Mouse (Mus musculus): ENCODE measurements around the gene Tlcd1. TPM values are rescaled to one million over a fixed set of nuclear protein-coding genes. Genes with fewer than 3 reads are reported as not detected.
"Not testable (repeated sequence)": the region's sequence is repeated elsewhere in the genome, so short reads cannot be mapped to it uniquely, and the experiment has no call there.

The Tlcd1 gene
- 14.2 and 16.1 TPM in 2 replicates for polyA plus RNA-seq (2015; fragmentation: Nextera tagmentation; extraction: Ambion mirVana)

GRCm38 (mm10) chr11:78176402-78176862 is at the start of gene Tlcd1, which contains the start of gene Nek8:
Gene Tlcd1, plus strand, starts transcription at chr11:78176711.
Gene Nek8, minus strand, starts transcription at chr11:78176675.
- Histone ChIP-seq H3K4me1 (ENCODE audit: control insufficient read depth, insufficient read depth, low read length) (peaks cover 24% of the 10 kb centered on the region), H3K27me3 (ENCODE audit: control insufficient read depth, insufficient read depth, low read length) (no peaks in the 10 kb centered on the region), H3K36me3 (ENCODE audit: control insufficient read depth, insufficient read depth) (peaks cover 17% of the 10 kb centered on the region), H3K4me3 (ENCODE audit: low read length) (peak within 1 kb of the TSS; percentile 81), H3K9me3 (replicated peaks; ENCODE audit: control insufficient read depth, low read length) (no peaks in the 10 kb centered on the region), H3K9ac (ENCODE audit: low read length) (peak within 1 kb of the TSS; percentile 77), H3K4me2 (ENCODE audit: low read depth, low read length) (peak within 1 kb of the TSS; percentile 95), H3K27ac (ENCODE audit: low read length) (peak within 1 kb of the TSS; percentile 94)
- WGBS = 0% methylated on average over 30 of the region's 32 CpGs
- peak; percentile 60 for ATAC-seq (replicated peaks; ENCODE audit: extremely low read depth, insufficient read depth, low FRiP score)

GRCm38 (mm10) chr11:78126739-78127138 is 49.8 kb upstream of the Tlcd1 start:
- Histone ChIP-seq H3K9me3 (replicated peaks; ENCODE audit: control insufficient read depth, low read length) (no peaks in the 10 kb centered on the region), H3K27me3 (ENCODE audit: control insufficient read depth, insufficient read depth, low read length) (no peaks in the 10 kb centered on the region), H3K4me3 (ENCODE audit: low read length) (no peak overlapping the region), H3K4me1 (ENCODE audit: control insufficient read depth, insufficient read depth, low read length) (peaks cover 10% of the 10 kb centered on the region; the same call in 1 of the 2 replicates), H3K4me2 (ENCODE audit: low read depth, low read length) (no peak overlapping the region), H3K27ac (ENCODE audit: low read length) (no peak overlapping the region), H3K36me3 (ENCODE audit: control insufficient read depth, insufficient read depth) (no peaks in the 10 kb centered on the region), H3K9ac (ENCODE audit: low read length) (no peak overlapping the region)
- 69% methylated on average over 4 of the region's 4 CpGs for WGBS
- ATAC-seq (replicated peaks; ENCODE audit: extremely low read depth, insufficient read depth, low FRiP score) = no peak

DNA sequence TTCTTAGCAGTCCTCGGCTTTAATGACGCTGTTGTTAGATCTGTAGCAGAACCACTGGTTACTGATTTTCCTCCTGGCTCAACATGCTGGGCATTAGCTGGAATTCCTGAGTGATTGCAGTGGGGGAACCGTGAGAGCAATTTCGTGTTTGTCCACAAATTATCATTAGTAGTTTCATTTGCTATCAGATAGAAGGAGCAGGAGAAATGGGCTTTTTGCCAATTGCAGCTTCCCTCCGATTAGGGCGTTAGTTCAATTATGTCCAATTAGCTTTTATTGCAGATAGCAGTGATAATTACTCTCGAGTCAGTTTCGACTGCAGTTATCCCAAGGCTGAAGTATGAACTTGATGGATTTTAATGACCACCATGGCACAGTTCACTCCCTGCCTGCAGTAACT is 47.1 kb upstream of the Tlcd1 start:
- Histone ChIP-seq H3K36me3 (ENCODE audit: control insufficient read depth, insufficient read depth) (no peaks in the 10 kb centered on the region), H3K4me1 (ENCODE audit: control insufficient read depth, insufficient read depth, low read length) (peaks cover 21% of the 10 kb centered on the region), H3K9me3 (replicated peaks; ENCODE audit: control insufficient read depth, low read length) (no peaks in the 10 kb centered on the region), H3K27ac (ENCODE audit: low read length) (0 out of 2 replicates have a peak overlapping the region, but pooled peaks have one; percentile 4), H3K4me2 (ENCODE audit: low read depth, low read length) (no peak overlapping the region), H3K9ac (ENCODE audit: low read length) (no peak overlapping the region), H3K27me3 (ENCODE audit: control insufficient read depth, insufficient read depth, low read length) (no peaks in the 10 kb centered on the region), H3K4me3 (ENCODE audit: low read length) (no peak overlapping the region)
- 47% methylated on average over 8 of the region's 8 CpGs for WGBS
- no peak for ATAC-seq (replicated peaks; ENCODE audit: extremely low read depth, insufficient read depth, low FRiP score)

GRCm38 (mm10) chr11:78133915-78134314 is 42.6 kb upstream of the Tlcd1 start:
- no peak overlapping the region for H3K9ac ChIP-seq (ENCODE audit: low read length)
- H3K9me3 ChIP-seq (replicated peaks; ENCODE audit: control insufficient read depth, low read length) = no peaks in the 10 kb centered on the region
- H3K27ac ChIP-seq (ENCODE audit: low read length) = no peak overlapping the region
- no peak overlapping the region for H3K4me3 ChIP-seq (ENCODE audit: low read length)
- no peaks in the 10 kb centered on the region for H3K36me3 ChIP-seq (ENCODE audit: control insufficient read depth, insufficient read depth)
- peaks cover 27% of the 10 kb centered on the region for H3K4me1 ChIP-seq (ENCODE audit: control insufficient read depth, insufficient read depth, low read length)
- no peak for ATAC-seq (replicated peaks; ENCODE audit: extremely low read depth, insufficient read depth, low FRiP score)
- H3K27me3 ChIP-seq (ENCODE audit: control insufficient read depth, insufficient read depth, low read length) = no peaks in the 10 kb centered on the region
- no peak overlapping the region for H3K4me2 ChIP-seq (ENCODE audit: low read depth, low read length)
- 90% methylated on average over 6 of the region's 6 CpGs for WGBS

GRCm38 (mm10) chr11:78134344-78134743 is 42.2 kb upstream of the Tlcd1 start:
- H3K9ac ChIP-seq (ENCODE audit: low read length) = no peak overlapping the region
- no peak overlapping the region for H3K4me3 ChIP-seq (ENCODE audit: low read length)
- no peak overlapping the region for H3K4me2 ChIP-seq (ENCODE audit: low read depth, low read length)
- H3K27ac ChIP-seq (ENCODE audit: low read length) = no peak overlapping the region
- ATAC-seq (replicated peaks; ENCODE audit: extremely low read depth, insufficient read depth, low FRiP score) = no peak
- WGBS = 81% methylated on average over 3 of the region's 3 CpGs
- no peaks in the 10 kb centered on the region for H3K36me3 ChIP-seq (ENCODE audit: control insufficient read depth, insufficient read depth)
- no peaks in the 10 kb centered on the region for H3K27me3 ChIP-seq (ENCODE audit: control insufficient read depth, insufficient read depth, low read length)
- H3K9me3 ChIP-seq (replicated peaks; ENCODE audit: control insufficient read depth, low read length) = no peaks in the 10 kb centered on the region
- peaks cover 23% of the 10 kb centered on the region for H3K4me1 ChIP-seq (ENCODE audit: control insufficient read depth, insufficient read depth, low read length)

DNA sequence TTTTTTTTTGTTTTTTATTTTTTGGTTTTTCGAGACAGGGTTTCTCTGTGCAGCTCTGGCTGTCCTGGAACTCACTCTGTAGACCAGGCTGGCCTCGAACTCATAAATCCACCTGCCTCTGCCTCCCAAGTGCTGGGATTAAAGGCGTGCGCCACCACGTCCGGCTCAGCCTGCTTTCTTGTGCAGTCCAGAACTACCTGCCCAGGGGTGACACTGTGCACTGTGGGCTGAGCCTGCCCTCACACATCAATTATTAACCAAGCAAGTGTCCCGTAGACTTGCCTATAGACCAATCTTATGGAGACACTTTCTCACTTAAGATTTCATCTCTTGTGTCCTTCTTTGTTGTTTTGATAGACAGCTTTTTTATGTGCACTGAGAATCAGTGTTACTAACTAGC is 41.2 kb upstream of the Tlcd1 start:
- not testable (repeated sequence) for H3K9me3 ChIP-seq (replicated peaks; ENCODE audit: control insufficient read depth, low read length); H3K4me2 ChIP-seq (ENCODE audit: low read depth, low read length); H3K36me3 ChIP-seq (ENCODE audit: control insufficient read depth, insufficient read depth); H3K27ac ChIP-seq (ENCODE audit: low read length); H3K4me3 ChIP-seq (ENCODE audit: low read length); ATAC-seq (replicated peaks; ENCODE audit: extremely low read depth, insufficient read depth, low FRiP score); H3K27me3 ChIP-seq (ENCODE audit: control insufficient read depth, insufficient read depth, low read length); H3K9ac ChIP-seq (ENCODE audit: low read length)
- WGBS = 92% methylated on average over 7 of the region's 7 CpGs
- peaks cover 21% of the 10 kb centered on the region for H3K4me1 ChIP-seq (ENCODE audit: control insufficient read depth, insufficient read depth, low read length)

DNA sequence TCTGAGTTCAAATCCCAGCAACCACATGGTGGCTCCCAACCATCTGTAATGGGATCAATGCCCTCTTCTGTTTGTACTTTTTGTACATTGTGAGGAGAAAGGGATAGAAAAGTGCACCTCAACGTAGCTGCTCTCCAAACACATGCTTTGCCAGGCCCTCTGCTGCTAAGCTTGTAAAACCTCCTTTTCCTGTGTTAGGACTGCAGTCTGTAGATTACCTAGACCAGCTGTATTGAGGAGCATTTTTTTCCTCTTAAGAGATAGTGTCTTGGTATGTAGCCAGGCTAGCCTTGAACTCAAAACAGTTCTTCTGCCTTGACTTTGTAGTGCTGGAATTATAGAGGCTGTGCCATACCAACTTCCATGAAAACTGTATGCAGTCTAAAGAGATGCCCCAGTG is 40.4 kb upstream of the Tlcd1 start:
- no peak for ATAC-seq (replicated peaks; ENCODE audit: extremely low read depth, insufficient read depth, low FRiP score)
- no peak overlapping the region for H3K4me3 ChIP-seq (ENCODE audit: low read length)
- H3K27me3 ChIP-seq (ENCODE audit: control insufficient read depth, insufficient read depth, low read length) = no peaks in the 10 kb centered on the region
- peaks cover 29% of the 10 kb centered on the region for H3K4me1 ChIP-seq (ENCODE audit: control insufficient read depth, insufficient read depth, low read length)
- no peaks in the 10 kb centered on the region for H3K9me3 ChIP-seq (replicated peaks; ENCODE audit: control insufficient read depth, low read length)
- H3K4me2 ChIP-seq (ENCODE audit: low read depth, low read length) = no peak overlapping the region
- 75% methylated on average over 1 of the region's 1 CpGs for WGBS
- H3K9ac ChIP-seq (ENCODE audit: low read length) = no peak overlapping the region
- H3K36me3 ChIP-seq (ENCODE audit: control insufficient read depth, insufficient read depth) = no peaks in the 10 kb centered on the region
- H3K27ac ChIP-seq (ENCODE audit: low read length) = no peak overlapping the region

DNA sequence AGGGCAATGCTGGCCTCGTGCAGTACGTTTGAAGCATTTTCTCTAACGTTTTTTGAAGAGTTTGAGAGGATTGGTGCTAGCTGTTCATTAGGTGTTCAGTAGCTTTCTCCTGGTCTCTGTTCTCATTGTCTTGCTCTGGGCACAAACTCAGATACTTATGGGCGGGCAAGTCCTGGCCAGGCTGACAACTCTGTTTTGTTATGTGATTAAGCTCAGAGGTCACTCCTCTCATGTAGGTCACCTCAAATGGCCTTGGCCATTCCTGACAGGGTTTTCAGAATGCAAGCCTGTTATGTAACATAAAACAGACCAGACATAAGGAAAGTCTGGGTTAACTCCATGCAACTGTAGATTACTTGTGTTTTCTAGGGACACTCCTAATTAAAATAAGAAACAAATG is 38.9 kb upstream of the Tlcd1 start:
- Histone ChIP-seq H3K27ac (ENCODE audit: low read length) (peak overlapping the region; percentile 58; the same call in 1 of the 2 replicates), H3K4me3 (ENCODE audit: low read length) (no peak overlapping the region), H3K9me3 (replicated peaks; ENCODE audit: control insufficient read depth, low read length) (no peaks in the 10 kb centered on the region), H3K9ac (ENCODE audit: low read length) (no peak overlapping the region), H3K4me2 (ENCODE audit: low read depth, low read length) (no peak overlapping the region), H3K27me3 (ENCODE audit: control insufficient read depth, insufficient read depth, low read length) (no peaks in the 10 kb centered on the region), H3K4me1 (ENCODE audit: control insufficient read depth, insufficient read depth, low read length) (peaks cover 35% of the 10 kb centered on the region), H3K36me3 (ENCODE audit: control insufficient read depth, insufficient read depth) (no peaks in the 10 kb centered on the region)
- ATAC-seq (replicated peaks; ENCODE audit: extremely low read depth, insufficient read depth, low FRiP score) = peak; percentile 46; the same call in 1 of the 2 replicates
- 61% methylated on average over 4 of the region's 4 CpGs for WGBS

DNA sequence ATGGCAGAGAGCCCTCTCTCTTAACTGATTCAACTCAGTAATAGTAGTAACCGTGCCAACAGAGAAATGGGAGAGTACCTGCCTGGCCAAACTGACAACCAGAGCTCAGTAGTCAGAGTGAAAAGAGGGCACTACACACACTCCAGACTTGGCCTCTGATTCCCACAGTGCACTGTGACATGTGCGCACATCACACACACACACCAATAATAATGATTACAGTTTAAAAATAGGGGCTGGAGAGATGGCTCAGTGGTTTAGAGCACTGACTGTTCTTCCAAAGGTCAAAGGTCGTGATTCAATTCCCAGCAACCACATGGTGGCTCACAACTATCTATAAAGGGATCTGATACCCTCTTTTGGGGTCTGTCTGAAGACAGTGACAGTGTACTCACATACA is 38.5 kb upstream of the Tlcd1 start:
- Histone ChIP-seq H3K27me3 (ENCODE audit: control insufficient read depth, insufficient read depth, low read length) (no peaks in the 10 kb centered on the region), H3K4me1 (ENCODE audit: control insufficient read depth, insufficient read depth, low read length) (peaks cover 31% of the 10 kb centered on the region), H3K4me2 (ENCODE audit: low read depth, low read length) (no peak overlapping the region), H3K9ac (ENCODE audit: low read length) (no peak overlapping the region), H3K36me3 (ENCODE audit: control insufficient read depth, insufficient read depth) (peaks cover 1% of the 10 kb centered on the region), H3K27ac (ENCODE audit: low read length) (no peak overlapping the region), H3K9me3 (replicated peaks; ENCODE audit: control insufficient read depth, low read length) (no peaks in the 10 kb centered on the region), H3K4me3 (ENCODE audit: low read length) (no peak overlapping the region)
- 74% methylated on average over 3 of the region's 3 CpGs for WGBS
- 0 out of 2 replicates have a peak, but pooled peaks have one; percentile 26 for ATAC-seq (replicated peaks; ENCODE audit: extremely low read depth, insufficient read depth, low FRiP score)

Measured in heart, embryonic 16.5 days (tissue).